Mouse (Mus musculus) liver, embryonic 11.5 days (tissue): Measurements from ENCODE around the gene Zscan4c. TPM values are rescaled to one million over a fixed set of nuclear protein-coding genes. Genes with fewer than 3 reads are reported as not detected.
"Not testable (repeated sequence)": the region's sequence is repeated elsewhere in the genome, so short reads cannot be mapped to it uniquely, and the experiment has no call there.

Source experiments
- ATAC-seq: fragments of 200-750 bp; cut with Nextera tagmentation; replicated peaks from 2 replicates; pipeline ENCODE4 v1.8.0; 2017; ENCODE audit warnings: moderate number of reproducible peaks, mild to moderate bottlenecking, moderate TSS enrichment, moderate library complexity; ENCODE audit not compliant: low FRiP score
- DNase-seq: peaks from one replicate; pipeline ENCODE4 v3.0.0-alpha.2; 2017; ENCODE audit warnings: low spot score
- H3K27ac ChIP-seq: fragments of 300-500 bp; sonication (generic); 2 replicates; pipeline ENCODE4 v1.5.1; 2014; ENCODE audit warnings: mild to moderate bottlenecking, low read depth, low read length, control low read depth
- H3K27me3 ChIP-seq: fragments of 300-500 bp; sonication (generic); replicated peaks from 2 replicates; pipeline ENCODE4 v1.6.1; 2014; ENCODE audit warnings: low read length, mixed read lengths; ENCODE audit not compliant: control insufficient read depth, insufficient read depth
- H3K36me3 ChIP-seq: fragments of 300-500 bp; sonication (generic); 2 replicates; pipeline ENCODE4 v1.6.1; 2014; ENCODE audit warnings: mild to moderate bottlenecking, low read length, moderate library complexity, mixed read lengths; ENCODE audit not compliant: control insufficient read depth, insufficient read depth
- H3K4me1 ChIP-seq: fragments of 300-500 bp; sonication (generic); replicated peaks from 2 replicates; pipeline ENCODE4 v1.6.1; 2014; ENCODE audit warnings: low read length, mixed read lengths; ENCODE audit not compliant: control insufficient read depth, insufficient read depth
- H3K4me2 ChIP-seq: fragments of 300-500 bp; sonication (generic); 2 replicates; pipeline ENCODE4 v1.6.1; 2014; ENCODE audit warnings: mild to moderate bottlenecking, control low read depth, moderate library complexity
- H3K4me3 ChIP-seq: fragments of 300-500 bp; sonication (generic); 2 replicates; pipeline ENCODE4 v1.5.1; 2014; ENCODE audit warnings: low read depth, low read length, control low read depth
- H3K9ac ChIP-seq: fragments of 300-500 bp; sonication (generic); 2 replicates; pipeline ENCODE4 v1.6.1; 2014; ENCODE audit warnings: low read depth, low read length, control low read depth
- H3K9me3 ChIP-seq: fragments of 300-500 bp; sonication (generic); 2 replicates; pipeline ENCODE4 v1.6.1; 2016; ENCODE audit warnings: low read length, inconsistent platforms, mixed read lengths; ENCODE audit not compliant: control insufficient read depth
- WGBS: fragments of 180-500 bp; shearing (Covaris S2); extraction: QIAGEN DNeasy Blood & Tissue Kit; methylation state at CpG from one replicate; pipeline ENCODE4 v1.1.7; 2014; 5-methylcytosine and 5-hydroxymethylcytosine counted together
- microRNA-seq: library from miRNA; unstranded; fragments of <30 nt; microRNA quantifications from one replicate; pipeline ENCODE4, GENCODE M21; 2017; ENCODE audit warnings: borderline number of aligned reads
- polyA plus RNA-seq: library from polyadenylated mRNA; unstranded; fragments of >200 nt; fragmentation: Nextera tagmentation; extraction: Ambion mirVana; gene quantifications from 2 replicates; pipeline ENCODE4 v1.2.1, GENCODE M21; 2014

Gene Zscan4c
- polyA plus RNA-seq: not detected in 2 replicates

- not testable (repeated sequence) for H3K9me3 ChIP-seq, DNase-seq, H3K27ac ChIP-seq, H3K4me1 ChIP-seq, H3K4me3 ChIP-seq, H3K9ac ChIP-seq, H3K36me3 ChIP-seq, H3K27me3 ChIP-seq, H3K4me2 ChIP-seq, ATAC-seq
- WGBS: 93% methylated on average over 4 of the region's 4 CpGs
Measured at GRCm38 (mm10) chr7:11005445-11005844, at the start of gene Zscan4c. Zscan4c (plus strand) TSS chr7:11005745.

Small RNA genes within 50 kb of the gene (microRNA-seq; reads per million reads assigned to microRNA genes)
- not detected for gene Mir297-1

Other genes with a start within 250 kb of the Zscan4c start
- not detected in 2 replicates for gene Zscan4b, start 100.7 kb upstream of the Zscan4c start, polyA plus RNA-seq
- not detected in 2 replicates for gene Zscan4-ps1, start 63.9 kb downstream of the Zscan4c start, polyA plus RNA-seq
- not detected in 2 replicates for gene Zscan4d, start 160.4 kb downstream of the Zscan4c start, polyA plus RNA-seq